Mouse (Mus musculus): ENCODE measurements around the gene Marc2. TPM values are rescaled to one million over a fixed set of nuclear protein-coding genes. Genes with fewer than 3 reads are reported as not detected.

The Marc2 gene
- total RNA-seq, 2 experiments from 2014 or later, result 150 to 151 TPM

Small RNA genes lying within 50 kb of the gene (microRNA-seq; reads per million reads assigned to microRNA genes)
- 172 to 197 reads per million in 2 experiments for gene Mir1981

Other genes with a start within 250 kb of the Marc2 start
- 10 to 100 TPM; 26.8 to 27.5 TPM for gene Hlx, start 113.8 kb downstream of the Marc2 start, total RNA-seq (2021)
- under 1 TPM; 0.19 to 0.20 TPM for gene Marc1, start 35.1 kb downstream of the Marc2 start, total RNA-seq (2021)
- gene C130074G19Rik, start 36.8 kb upstream of the Marc2 start, total RNA-seq (2021), result 10 to 100 TPM; 32.8 to 36.1 TPM
- 1 to 10 TPM; 5.9 to 8.2 TPM for gene Mark1, start 153.1 kb upstream of the Marc2 start, total RNA-seq (2021)